In the genomic region with DNA sequence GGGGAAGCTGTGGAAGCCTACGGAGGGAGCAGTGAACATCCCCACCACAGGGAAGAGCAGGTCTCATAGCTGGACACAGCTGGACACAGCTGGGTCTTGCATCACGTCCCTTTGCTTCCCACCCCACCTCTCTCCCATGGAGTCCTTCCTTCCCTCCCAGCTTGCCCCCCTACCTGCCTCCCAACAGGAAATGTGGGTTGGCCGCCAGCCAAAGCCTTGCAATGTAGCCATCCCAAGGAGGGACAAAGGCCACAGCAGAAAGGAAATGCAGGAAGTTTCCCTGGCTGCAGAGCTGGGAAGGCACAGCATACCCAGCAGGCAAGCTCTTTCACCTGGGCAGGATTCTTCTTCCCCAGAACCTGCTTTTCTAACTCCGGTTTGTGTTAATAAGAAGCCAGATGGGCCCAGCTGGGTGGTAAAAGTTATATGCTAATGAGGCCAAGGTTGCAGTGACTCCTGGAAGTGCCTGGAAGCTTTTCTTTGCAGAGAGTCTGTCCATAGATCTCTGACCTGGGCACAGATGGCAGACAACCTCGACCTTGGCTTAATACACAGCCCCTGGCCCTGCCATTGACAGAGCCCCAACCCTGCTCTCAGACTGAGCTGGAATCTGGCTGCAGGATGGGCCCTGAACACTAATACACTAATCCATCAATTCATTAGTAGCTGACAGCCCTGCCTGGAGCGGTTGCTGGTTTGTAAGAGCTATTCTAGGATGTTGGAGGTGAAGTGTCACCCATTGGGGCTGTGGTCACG, we compare ENCODE assay signal across 9 mouse cellular contexts. TPM values are rescaled to one million over a fixed set of nuclear protein-coding genes. Genes with fewer than 3 reads are reported as not detected.
DNase-seq lines count a peak whose midpoint lies in the region; ATAC-seq and TF ChIP-seq lines count a peak whose summit lies in the region.
"Had no signal": no experiment of that assay in that cellular context is flagged by ENCODE, and none has a peak within 500 bp of the region (broad histone marks: within the 10 kb centered on the region; RNA-seq: fewer than 3 reads in every experiment).

No protein-coding gene starts in this region.

- H3K4me3 ChIP-seq in heart, embryonic 15.5 days, result no peak overlapping the region
- H3K4me3 ChIP-seq in kidney, postnatal 0 days (replicated peaks; ENCODE audit: low read depth, low read length), result no peak overlapping the region
- H3K4me3 ChIP-seq in stomach, embryonic 15.5 days (replicated peaks), result no peak overlapping the region
- H3K4me3 ChIP-seq: limb, embryonic 13.5 days had no signal

- no peaks in the 10 kb centered on the region for H3K36me3 ChIP-seq in heart, embryonic 15.5 days
- no peaks in the 10 kb centered on the region for H3K36me3 ChIP-seq in kidney, postnatal 0 days (ENCODE audit: insufficient read depth, low read length)
- no peaks in the 10 kb centered on the region for H3K36me3 ChIP-seq in stomach, embryonic 15.5 days
- H3K36me3 ChIP-seq: limb, embryonic 13.5 days had no signal

- peak; percentile 31 for TF ChIP-seq CTCF in kidney, postnatal 0 days (IDR thresholded peaks at IDR 0.05; ENCODE audit: low read depth)

- peak; percentile 27 for DNase-seq in NIH3T3 (ENCODE audit: low read depth)
- DNase-seq in adrenal gland, postnatal 10 days, result peak; percentile 67
- peak; percentile 72 for DNase-seq in kidney, postnatal 0 days (ENCODE audit: low spot score)
- DNase-seq in left cerebral cortex, postnatal 25 days (ENCODE audit: low spot score in 2 of 2), result no peak
- no peak for DNase-seq in frontal cortex, postnatal 25 days (ENCODE audit: low spot score in 2 of 2)
- no peak for DNase-seq in left cerebral cortex, postnatal 14 days (ENCODE audit: low spot score in 2 of 2)

- H3K4me2 ChIP-seq in heart, embryonic 15.5 days, result no peak overlapping the region
- no peak overlapping the region for H3K4me2 ChIP-seq in kidney, postnatal 0 days (ENCODE audit: low read length)
- H3K4me2 ChIP-seq in stomach, embryonic 15.5 days, result no peak overlapping the region
- H3K4me2 ChIP-seq: limb, embryonic 13.5 days had no signal

- no peak overlapping the region for H3K9ac ChIP-seq in heart, embryonic 15.5 days
- H3K9ac ChIP-seq in kidney, postnatal 0 days (ENCODE audit: low read depth, low read length), result no peak overlapping the region
- no peak overlapping the region for H3K9ac ChIP-seq in stomach, embryonic 15.5 days
- H3K9ac ChIP-seq: limb, embryonic 13.5 days had no signal

- ATAC-seq in heart, embryonic 15.5 days (replicated peaks; ENCODE audit: insufficient number of reproducible peaks, insufficient read depth, low FRiP score, low read depth), result peak; percentile 65
- peak; percentile 85 for ATAC-seq in kidney, postnatal 0 days (replicated peaks; ENCODE audit: low FRiP score, low read depth)
- peak; percentile 24; the same call in 1 of the 2 replicates for ATAC-seq in stomach, embryonic 15.5 days (ENCODE audit: insufficient read depth, low FRiP score, low read depth)

- H3K27me3 ChIP-seq in heart, embryonic 15.5 days, result no peaks in the 10 kb centered on the region
- no peaks in the 10 kb centered on the region for H3K27me3 ChIP-seq in kidney, postnatal 0 days (ENCODE audit: insufficient read depth, low read length)
- H3K27me3 ChIP-seq in stomach, embryonic 15.5 days (replicated peaks), result no peaks in the 10 kb centered on the region
- H3K27me3 ChIP-seq: limb, embryonic 13.5 days had no signal

- 36% methylated on average over 7 of the region's 7 CpGs for WGBS in heart, embryonic 15.5 days
- 20% methylated on average over 7 of the region's 7 CpGs for WGBS in kidney, postnatal 0 days
- WGBS in stomach, embryonic 15.5 days, result 24% methylated on average over 7 of the region's 7 CpGs

- peaks cover 7% of the 10 kb centered on the region; the same call in 1 of the 2 replicates for H3K4me1 ChIP-seq in heart, embryonic 15.5 days (replicated peaks)
- peaks cover 8% of the 10 kb centered on the region for H3K4me1 ChIP-seq in kidney, postnatal 0 days (replicated peaks; ENCODE audit: insufficient read depth, low read length)
- H3K4me1 ChIP-seq in stomach, embryonic 15.5 days, result peaks cover 8% of the 10 kb centered on the region

- intact Hi-C loops in left cerebral cortex, postnatal 25 days (cut with DNase I), result no loop called here
- intact Hi-C loops in left cerebral cortex, postnatal 14 days (cut with DNase I), result no loop called here

- H3K9me3 ChIP-seq in heart, embryonic 15.5 days (replicated peaks), result no peaks in the 10 kb centered on the region
- H3K9me3 ChIP-seq in kidney, postnatal 0 days (replicated peaks; ENCODE audit: low read length), result no peaks in the 10 kb centered on the region
- H3K9me3 ChIP-seq in stomach, embryonic 15.5 days, result no peaks in the 10 kb centered on the region
- H3K9me3 ChIP-seq: limb, embryonic 13.5 days had no signal

- H3K27ac ChIP-seq in heart, embryonic 15.5 days, result no peak overlapping the region
- H3K27ac ChIP-seq in kidney, postnatal 0 days, result peak overlapping the region; percentile 50
- H3K27ac ChIP-seq in stomach, embryonic 15.5 days, result peak overlapping the region; percentile 40
- H3K27ac ChIP-seq: limb, embryonic 13.5 days had no signal

RNA-seq across cellular contexts. Expression of gene Chst1, which starts 46.0 kb away (rescaled TPM):
- total RNA-seq in adrenal gland, postnatal 10 days (2021), result 10 to 100 TPM in 1 of 2 experiments, 1 to 10 TPM in 1; 9.6 to 13.0 TPM
- polyA plus RNA-seq in heart, embryonic 15.5 days (2015; fragmentation: Nextera tagmentation; extraction: Ambion mirVana), result 1.9 and 4.0 TPM in 2 replicates
- polyA plus RNA-seq in kidney, postnatal 0 days (2015; fragmentation: Nextera tagmentation; extraction: Ambion mirVana), result 6.6 and 6.8 TPM in 2 replicates
- 5.6 and 6.1 TPM in 2 replicates for polyA plus RNA-seq in stomach, embryonic 15.5 days (2015; fragmentation: Nextera tagmentation; extraction: Ambion mirVana)
- total RNA-seq in left cerebral cortex, postnatal 25 days (2021), result 100 to 1,000 TPM; 240 to 269 TPM
- 100 to 1,000 TPM; 217 to 239 TPM for total RNA-seq in left cerebral cortex, postnatal 14 days (2021)

Comparison
In these comparisons a context has a peak if more than half of its experiments do, and no peak if none do; other contexts are left out.
1. DNase-seq: peak in NIH3T3 (single experiment), adrenal gland, postnatal 10 days (single experiment) and kidney, postnatal 0 days (single experiment); none in left cerebral cortex, postnatal 25 days (0 of 2), frontal cortex, postnatal 25 days (0 of 2) and left cerebral cortex, postnatal 14 days (0 of 2).
2. ATAC-seq: peak in every context shown above with its lines; median percentile 85 in kidney, postnatal 0 days; 65 in heart, embryonic 15.5 days; 24 in stomach, embryonic 15.5 days.
3. RNA of gene Chst1, which starts 46.0 kb away (total RNA-seq): 240 to 269 TPM in left cerebral cortex, postnatal 25 days and 217 to 239 TPM in left cerebral cortex, postnatal 14 days; 9.6 to 13.0 TPM in adrenal gland, postnatal 10 days; every median in the first group is over 10 times any median in the second.